Mouse (Mus musculus): ENCODE results near the gene Ccdc113.
A peak's percentile ranks its signal among the peaks of the same experiment; 100 is the strongest.

Gene Ccdc113

GRCm38 (mm10) chr8:95533584-95534387 is at the start of gene Ccdc113:
Gene Ccdc113 (plus strand): TSS chr8:95534085.
- DNase-seq (ENCODE audit: extremely low read depth, low read depth, low spot score), result no peak

GRCm38 (mm10) chr8:95487800-95488697 is 45.8 kb upstream of the Ccdc113 start:
- no peak for DNase-seq (ENCODE audit: extremely low read depth, low read depth, low spot score)

- no peak for DNase-seq (ENCODE audit: extremely low read depth, low read depth, low spot score)
These were observed 45.1 kb upstream of the Ccdc113 start for GRCm38 (mm10) chr8:95488698-95489332.

GRCm38 (mm10) chr8:95490006-95490405 is 43.9 kb upstream of the Ccdc113 start, which contains the start of gene Csnk2a2:
Gene Csnk2a2 (minus strand): TSS chr8:95490039.
- no peak for DNase-seq (ENCODE audit: extremely low read depth, low read depth, low spot score)

- DNase-seq (ENCODE audit: extremely low read depth, low read depth, low spot score), result peak; percentile 96
These were observed 41.8 kb upstream of the Ccdc113 start for GRCm38 (mm10) chr8:95492057-95492456.

GRCm38 (mm10) chr8:95495444-95495843 is 38.4 kb upstream of the Ccdc113 start:
- DNase-seq (ENCODE audit: extremely low read depth, low read depth, low spot score), result no peak

GRCm38 (mm10) chr8:95496420-95496819 is 37.5 kb upstream of the Ccdc113 start:
- DNase-seq (ENCODE audit: extremely low read depth, low read depth, low spot score), result no peak

GRCm38 (mm10) chr8:95497821-95498220 is 36.1 kb upstream of the Ccdc113 start:
- DNase-seq (ENCODE audit: extremely low read depth, low read depth, low spot score), result no peak

- peak; percentile 79 for DNase-seq (ENCODE audit: extremely low read depth, low read depth, low spot score)
These were observed 34.4 kb upstream of the Ccdc113 start for GRCm38 (mm10) chr8:95499266-95500064.

- DNase-seq (ENCODE audit: extremely low read depth, low read depth, low spot score), result peak; percentile 42
These were observed 33.4 kb upstream of the Ccdc113 start for GRCm38 (mm10) chr8:95500436-95500835.

- DNase-seq (ENCODE audit: extremely low read depth, low read depth, low spot score), result peak; percentile 37
These were observed 31.5 kb upstream of the Ccdc113 start for GRCm38 (mm10) chr8:95502431-95502830.

- no peak for DNase-seq (ENCODE audit: extremely low read depth, low read depth, low spot score)
These were observed 29.1 kb upstream of the Ccdc113 start for GRCm38 (mm10) chr8:95504835-95505234.

GRCm38 (mm10) chr8:95505606-95506005 is 28.3 kb upstream of the Ccdc113 start:
- no peak for DNase-seq (ENCODE audit: extremely low read depth, low read depth, low spot score)

- no peak for DNase-seq (ENCODE audit: extremely low read depth, low read depth, low spot score)
These were observed 27.6 kb upstream of the Ccdc113 start for GRCm38 (mm10) chr8:95506245-95506644.

- no peak for DNase-seq (ENCODE audit: extremely low read depth, low read depth, low spot score)
These were observed 21.6 kb upstream of the Ccdc113 start for GRCm38 (mm10) chr8:95512257-95512656.

GRCm38 (mm10) chr8:95513219-95513618 is 20.7 kb upstream of the Ccdc113 start:
- DNase-seq (ENCODE audit: extremely low read depth, low read depth, low spot score), result no peak

GRCm38 (mm10) chr8:95516928-95517327 is 17.0 kb upstream of the Ccdc113 start:
- no peak for DNase-seq (ENCODE audit: extremely low read depth, low read depth, low spot score)

GRCm38 (mm10) chr8:95523991-95524390 is 9.9 kb upstream of the Ccdc113 start:
- DNase-seq (ENCODE audit: extremely low read depth, low read depth, low spot score), result no peak

- DNase-seq (ENCODE audit: extremely low read depth, low read depth, low spot score), result peak; percentile 64
These were observed 5.7 kb upstream of the Ccdc113 start for GRCm38 (mm10) chr8:95528194-95528593.

GRCm38 (mm10) chr8:95528750-95529310 is 5.1 kb upstream of the Ccdc113 start:
- DNase-seq (ENCODE audit: extremely low read depth, low read depth, low spot score), result no peak

Measured in fat pad, adult 2 months (tissue).